Mouse (Mus musculus) E14TG2a.4 (cell line): ENCODE data around the gene Ctbs.

Experiments
- H3K27me3 ChIP-seq: 2 replicates; pipeline ENCODE4 v1.6.1; 2014; ENCODE audit warnings: low read length, control low read depth; ENCODE audit not compliant: insufficient read depth
- H3K36me3 ChIP-seq: 2 replicates; pipeline ENCODE4 v1.6.1; 2014; ENCODE audit warnings: low read length, control low read depth; ENCODE audit not compliant: insufficient read depth
- H3K4me1 ChIP-seq: replicated peaks from 2 replicates; pipeline ENCODE4 v1.6.1; 2014; ENCODE audit warnings: low read depth, low read length, control low read depth
- H3K4me3 ChIP-seq: replicated peaks from 2 replicates; pipeline ENCODE4 v1.5.1; 2014; ENCODE audit warnings: mild to moderate bottlenecking, low read length
- H3K9me3 ChIP-seq: 2 replicates; pipeline ENCODE4 v1.6.1; 2014; ENCODE audit warnings: low read length, control low read depth
- CTCF ChIP-seq: conservative IDR thresholded peaks from 2 replicates; pipeline ENCODE4 v1.5.1; 2014; ENCODE audit warnings: low read length
- NANOG ChIP-seq: IDR thresholded peaks from 2 replicates; pipeline ENCODE4 v1.6.1; 2014; ENCODE audit warnings: borderline replicate concordance, low read length, mixed read lengths
- POU5F1 ChIP-seq: IDR thresholded peaks from 2 replicates; pipeline ENCODE4 v1.6.1; 2014; ENCODE audit warnings: low read length, borderline replicate concordance

Ctbs gene

DNA sequence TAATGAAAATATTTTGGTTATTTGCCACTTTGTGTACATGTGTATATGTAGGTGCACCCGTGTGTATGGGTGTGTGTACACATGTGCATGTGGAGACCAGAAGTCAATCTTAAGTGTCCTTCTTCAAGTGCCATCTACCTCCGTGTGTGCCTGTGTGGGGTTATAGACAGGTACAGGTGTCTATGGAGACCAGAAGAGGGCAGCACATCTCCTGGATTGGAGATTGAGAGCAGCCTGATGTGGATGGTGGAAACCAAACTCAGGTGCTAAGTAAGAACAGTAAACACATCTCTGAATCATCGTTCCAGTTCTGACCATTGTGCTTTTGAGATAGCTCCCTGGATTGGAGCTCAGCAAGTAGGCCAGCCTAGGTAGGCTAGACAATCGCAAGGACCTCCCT lies 36.9 kb downstream of the Ctbs start:
- no peaks in the 10 kb centered on the region for H3K4me1 ChIP-seq
- H3K4me3 ChIP-seq, result no peak overlapping the region
- H3K9me3 ChIP-seq, result no peaks in the 10 kb centered on the region
- no peaks in the 10 kb centered on the region for H3K27me3 ChIP-seq
- TF ChIP-seq POU5F1 (no peak), NANOG (no peak), CTCF (peak; percentile 40)
- no peaks in the 10 kb centered on the region for H3K36me3 ChIP-seq

- Histone ChIP-seq H3K36me3 (no peaks in the 10 kb centered on the region), H3K4me3 (no peak overlapping the region), H3K9me3 (no peaks in the 10 kb centered on the region), H3K27me3 (no peaks in the 10 kb centered on the region), H3K4me1 (peaks cover 5% of the 10 kb centered on the region; the same call in 1 of the 2 replicates)
- TF ChIP-seq POU5F1, result no peak
- TF ChIP-seq NANOG, result no peak
- TF ChIP-seq CTCF, result no peak
Measured at GRCm38 (mm10) chr3:146494941-146495340, 45.3 kb downstream of the Ctbs start.

DNA sequence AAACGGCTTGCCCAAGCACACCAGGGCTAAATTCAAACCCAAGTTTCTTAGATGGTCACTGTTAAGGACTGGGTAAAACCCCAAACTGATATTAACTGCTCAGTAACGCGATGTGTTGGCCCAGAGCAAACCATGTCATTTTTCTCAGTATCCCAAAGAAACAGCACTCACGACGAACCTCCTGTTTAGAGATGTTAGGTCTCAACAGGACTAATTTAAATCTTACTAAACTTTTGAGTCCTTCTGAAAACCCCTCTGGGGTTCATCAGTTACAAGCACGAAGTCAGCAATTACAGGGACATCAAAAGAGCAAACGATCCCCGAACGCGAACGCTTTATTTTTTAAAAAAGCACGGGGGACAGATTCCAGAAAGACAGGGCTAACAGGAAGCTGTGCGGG lies 49.4 kb downstream of the Ctbs start:
- Histone ChIP-seq H3K36me3 (peaks cover 30% of the 10 kb centered on the region), H3K4me1 (peaks cover 35% of the 10 kb centered on the region), H3K27me3 (no peaks in the 10 kb centered on the region), H3K4me3 (peak overlapping the region; percentile 90), H3K9me3 (no peaks in the 10 kb centered on the region)
- TF ChIP-seq CTCF, result no peak
- no peak for TF ChIP-seq NANOG
- TF ChIP-seq POU5F1, result no peak

GRCm38 (mm10) chr3:146499431-146500002 lies 49.9 kb downstream of the Ctbs start, which contains the start of the genes Spata1 and Gng5:
Spata1 (minus strand) TSS chr3:146499753.
Gng5 (plus strand) TSS chr3:146499807.
- Histone ChIP-seq H3K9me3 (no peaks in the 10 kb centered on the region), H3K27me3 (no peaks in the 10 kb centered on the region), H3K4me3 (peak within 1 kb of the TSS; percentile 90), H3K4me1 (peaks cover 35% of the 10 kb centered on the region), H3K36me3 (peaks cover 35% of the 10 kb centered on the region)
- TF ChIP-seq CTCF, result no peak
- TF ChIP-seq NANOG, result no peak
- TF ChIP-seq POU5F1, result no peak

DNA sequence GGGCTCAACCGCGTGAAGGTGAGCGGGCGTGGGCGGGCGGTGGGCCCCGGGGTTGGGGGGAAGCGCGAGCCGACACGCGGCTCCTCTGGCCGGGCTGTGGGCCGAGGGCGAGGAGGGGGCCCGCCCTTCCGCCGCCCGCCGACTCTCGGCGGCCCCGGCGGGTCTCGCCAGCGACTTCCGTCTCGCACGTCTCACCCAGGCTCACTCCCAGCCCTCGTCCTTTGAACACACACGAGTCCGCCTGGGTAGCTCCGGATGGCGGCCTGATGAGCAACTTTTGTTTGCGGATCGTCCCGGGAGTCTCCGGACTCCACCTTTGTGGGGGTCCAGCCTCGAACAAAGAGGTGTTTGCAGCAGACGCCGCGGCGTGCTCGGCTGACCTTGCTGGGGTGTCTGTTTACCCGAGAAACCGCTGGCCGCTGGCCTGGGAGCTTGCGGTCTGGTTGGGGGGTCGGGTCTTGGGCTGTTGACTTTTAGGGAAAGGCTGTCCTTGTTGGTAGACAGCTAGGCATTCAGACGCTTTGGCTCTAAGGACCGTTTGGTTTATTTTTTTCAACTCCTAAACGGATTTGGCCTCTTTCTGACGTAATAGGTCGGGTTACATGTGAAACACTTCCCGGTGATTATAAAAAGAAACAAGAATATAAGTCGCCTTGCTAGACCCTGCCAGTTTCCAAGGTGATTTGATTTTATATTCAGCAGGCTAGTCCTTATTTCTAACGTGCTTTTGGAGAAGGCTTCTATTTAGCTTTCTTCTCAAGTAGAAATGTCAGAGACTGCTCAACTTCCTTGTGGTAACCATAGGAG lies 50.6 kb downstream of the Ctbs start:
- TF ChIP-seq POU5F1, result no peak
- no peak for TF ChIP-seq CTCF
- TF ChIP-seq NANOG, result no peak
- peaks cover 42% of the 10 kb centered on the region for H3K36me3 ChIP-seq
- H3K9me3 ChIP-seq, result no peaks in the 10 kb centered on the region
- no peaks in the 10 kb centered on the region for H3K27me3 ChIP-seq
- peak overlapping the region; percentile 90 for H3K4me3 ChIP-seq
- H3K4me1 ChIP-seq, result peaks cover 35% of the 10 kb centered on the region

DNA sequence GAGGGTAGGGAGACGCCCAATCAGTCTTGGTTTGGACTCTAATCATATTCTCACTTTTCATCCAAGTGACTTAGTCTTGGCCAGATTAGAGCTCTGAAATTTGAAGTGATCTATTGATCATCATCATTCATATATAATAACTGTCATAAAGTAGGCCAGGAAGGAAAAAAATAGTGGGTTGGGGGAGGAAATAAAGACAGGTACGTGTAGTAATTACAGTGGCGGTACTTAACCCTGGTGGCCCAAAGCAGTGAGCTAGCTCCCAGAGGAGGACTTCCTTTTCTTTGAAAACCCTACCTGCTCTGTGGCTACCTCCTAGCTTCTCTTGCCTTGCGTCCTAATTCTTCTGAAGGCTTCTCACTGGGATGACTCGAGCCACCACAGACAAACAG lies 51.2 kb downstream of the Ctbs start:
- Histone ChIP-seq H3K27me3 (no peaks in the 10 kb centered on the region), H3K4me1 (peaks cover 35% of the 10 kb centered on the region), H3K4me3 (peak overlapping the region; percentile 90), H3K36me3 (peaks cover 48% of the 10 kb centered on the region), H3K9me3 (no peaks in the 10 kb centered on the region)
- TF ChIP-seq CTCF (no peak), NANOG (no peak), POU5F1 (no peak)

DNA sequence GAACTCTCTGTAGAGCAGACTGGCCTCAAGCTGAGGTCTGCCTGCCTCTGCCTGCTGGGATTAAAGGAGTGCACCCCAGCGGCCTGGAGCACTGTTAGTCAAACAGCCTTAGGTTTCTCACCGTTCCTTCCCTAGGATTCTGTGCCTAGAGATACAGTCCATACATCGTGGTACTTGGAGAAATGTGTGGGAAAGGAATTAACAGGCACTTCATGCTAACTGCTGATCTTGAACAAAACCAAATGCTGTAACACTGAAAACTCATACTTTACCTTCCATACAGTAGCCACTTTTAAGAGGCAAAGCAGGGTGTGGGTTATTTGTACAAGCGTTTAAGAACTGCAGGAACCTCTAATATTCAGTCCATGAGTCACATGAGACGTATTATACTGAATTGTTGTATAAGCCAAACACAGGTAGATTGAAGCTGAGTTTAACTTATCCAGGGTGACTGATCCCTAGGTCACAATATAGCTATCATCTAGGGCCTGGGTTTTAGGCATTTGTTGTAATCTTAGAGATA lies 52.1 kb downstream of the Ctbs start:
- peak overlapping the region; percentile 90 for H3K4me3 ChIP-seq
- no peaks in the 10 kb centered on the region for H3K9me3 ChIP-seq
- no peaks in the 10 kb centered on the region for H3K27me3 ChIP-seq
- H3K36me3 ChIP-seq, result peaks cover 55% of the 10 kb centered on the region
- peaks cover 36% of the 10 kb centered on the region for H3K4me1 ChIP-seq
- no peak for TF ChIP-seq CTCF
- TF ChIP-seq POU5F1, result no peak
- no peak for TF ChIP-seq NANOG

DNA sequence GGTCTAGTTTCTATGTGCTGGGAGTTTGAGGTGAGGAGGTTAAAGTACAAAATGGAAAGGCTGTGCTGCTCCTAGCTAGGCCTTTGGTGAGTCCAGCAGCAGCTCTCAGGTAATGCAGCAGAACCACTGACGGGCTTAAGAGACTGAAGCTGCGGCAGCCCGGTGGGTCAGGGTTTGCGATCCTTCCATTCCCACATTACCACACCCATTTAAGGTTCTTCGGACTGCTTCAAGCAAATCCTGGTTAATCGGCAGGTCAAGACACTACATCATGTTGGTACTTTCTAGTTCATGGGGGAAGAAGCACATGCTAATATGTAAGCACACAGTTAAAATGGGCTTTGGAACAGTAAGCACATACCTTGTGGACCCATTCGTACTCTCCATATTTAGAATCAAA lies 57.1 kb downstream of the Ctbs start:
- no peaks in the 10 kb centered on the region for H3K27me3 ChIP-seq

More for the DNA sequence above, 57.1 kb downstream of the Ctbs start:
- no peak overlapping the region for H3K4me3 ChIP-seq
- no peaks in the 10 kb centered on the region for H3K9me3 ChIP-seq
- TF ChIP-seq POU5F1 (no peak), CTCF (no peak), NANOG (no peak)
- H3K36me3 ChIP-seq, result peaks cover 98% of the 10 kb centered on the region
- H3K4me1 ChIP-seq, result peaks cover 27% of the 10 kb centered on the region
